Mouse (Mus musculus) monocyte, adult 59 days (primary cell): ENCODE data around the gene Pfpl. TPM values are rescaled to one million over a fixed set of nuclear protein-coding genes. Genes with fewer than 3 reads are reported as not detected.

Source experiments
- total RNA-seq, 2 experiments: library from RNA; stranded (reverse); gene quantifications; one replicate each; pipeline ENCODE4 v1.2.4; 2023

The Pfpl gene
- total RNA-seq, result not detected

GRCm38 (mm10) chr19:12427605-12428004 is at the start of gene Pfpl:
Gene Pfpl (plus strand): TSS chr19:12427905.

GRCm38 (mm10) chr19:12386979-12387378 is 40.7 kb upstream of the Pfpl start, which contains the start of gene Olfr1440:
Gene Olfr1440 (plus strand): TSS chr19:12387279.

GRCm38 (mm10) chr19:12417361-12417760 is 10.3 kb upstream of the Pfpl start, which contains the start of gene Olfr1441:
Gene Olfr1441 (plus strand): TSS chr19:12417433.

GRCm38 (mm10) chr19:12460282-12461249 is 32.9 kb downstream of the Pfpl start, which contains the start of gene Mpeg1:
Gene Mpeg1 (plus strand): TSS chr19:12460779.

Other genes starting within 250 kb of the Pfpl start
- not detected for gene Olfr1431, start 227.3 kb upstream of the Pfpl start, total RNA-seq
- gene Olfr1432, start 195.3 kb upstream of the Pfpl start, total RNA-seq, result not detected
- gene Olfr262, start 186.2 kb upstream of the Pfpl start, total RNA-seq, result not detected
- not detected for gene Olfr235, start 166.9 kb upstream of the Pfpl start, total RNA-seq
- not detected for gene Olfr1434, start 148.1 kb upstream of the Pfpl start, total RNA-seq
- not detected for gene Olfr1436, start 128.8 kb upstream of the Pfpl start, total RNA-seq
- not detected for gene Olfr1437, start 102.8 kb upstream of the Pfpl start, total RNA-seq
- not detected for gene Olfr1438-ps1, start 92.0 kb upstream of the Pfpl start, total RNA-seq
- gene Olfr1440, start 40.6 kb upstream of the Pfpl start, total RNA-seq, result not detected
- not detected for gene Olfr1441, start 10.5 kb upstream of the Pfpl start, total RNA-seq
- gene Mpeg1, start 32.9 kb downstream of the Pfpl start, total RNA-seq, result 1,000 to 10,000 TPM; 1,721 to 1,841 TPM
- 10 to 100 TPM; 11.3 to 12.3 TPM for gene Dtx4, start 73.5 kb downstream of the Pfpl start, total RNA-seq
- 100 to 1,000 TPM; 104 to 119 TPM for gene Fam111a, start 117.8 kb downstream of the Pfpl start, total RNA-seq
- gene Gm4952, start 172.1 kb downstream of the Pfpl start, total RNA-seq, result not detected
- not detected for gene Glyat, start 205.4 kb downstream of the Pfpl start, total RNA-seq
- gene Olfr1442, start 242.5 kb downstream of the Pfpl start, total RNA-seq, result not detected